ENCODE assay signal across 16 mouse cellular contexts in the genomic region with DNA sequence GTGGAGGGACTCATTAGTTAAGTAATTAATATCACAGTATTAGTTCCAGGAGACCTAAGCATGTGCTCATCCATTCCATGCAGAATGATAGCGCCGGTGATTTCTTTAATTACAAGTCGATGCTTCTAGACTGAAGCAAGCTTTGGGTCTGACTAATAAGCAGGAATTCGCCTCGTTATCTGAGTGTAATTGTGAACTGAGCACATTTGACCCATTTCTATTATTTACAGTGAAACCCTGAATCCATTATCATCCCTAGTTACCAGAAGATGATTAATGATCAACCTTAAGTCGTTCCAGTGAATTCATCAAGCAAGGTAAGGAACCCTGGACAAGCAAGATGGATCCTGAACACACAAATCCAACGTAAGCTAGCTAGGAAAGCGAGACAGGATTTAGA.
"Had no signal": no experiment of that assay in that cellular context is flagged by ENCODE, and none has a peak within 500 bp of the region (broad histone marks: within the 10 kb centered on the region; RNA-seq: fewer than 3 reads in every experiment).

No protein-coding gene starts in this region.

- DNase-seq: kidney, adult 8-10 months; kidney, postnatal 25 days; layer of hippocampus, postnatal 36 days; lung, adult 18-20 months; lung, postnatal 10 days; lung, postnatal 36 days; midbrain, embryonic 14.5 days; thymus, adult 18-20 months; thymus, postnatal 36 days had no signal

- H3K9me3 ChIP-seq: liver, embryonic 15.5 days; lung, embryonic 15.5 days had no signal

- H3K36me3 ChIP-seq: liver, embryonic 15.5 days; lung, embryonic 15.5 days had no signal

- H3K4me1 ChIP-seq: liver, embryonic 15.5 days; lung, embryonic 15.5 days had no signal

- H3K27ac ChIP-seq: kidney, postnatal 0 days; left cerebral cortex, adult 2 months; liver, embryonic 15.5 days; lung, embryonic 15.5 days had no signal

- H3K9ac ChIP-seq: liver, embryonic 15.5 days; lung, embryonic 15.5 days had no signal

- H3K27me3 ChIP-seq: liver, embryonic 15.5 days; lung, embryonic 15.5 days had no signal

- ATAC-seq: intestine, postnatal 0 days had no signal

- H3K4me2 ChIP-seq: liver, embryonic 11.5 days; liver, embryonic 15.5 days; lung, embryonic 15.5 days; midbrain, embryonic 11.5 days had no signal

- H3K4me3 ChIP-seq: left cerebral cortex, adult 2 months; liver, embryonic 15.5 days; lung, embryonic 15.5 days had no signal
